Mouse (Mus musculus) granulocyte monocyte progenitor cell, adult 5-6 weeks (primary cell): ENCODE measurements around the gene Csrp3. TPM values are rescaled to one million over a fixed set of nuclear protein-coding genes. Genes with fewer than 3 reads are reported as not detected.

Source experiments
- ATAC-seq: replicated peaks from 2 replicates; pipeline ENCODE4 v1.8.0; 2016; ENCODE audit warnings: mild to moderate bottlenecking, moderate TSS enrichment, inconsistent platforms; ENCODE audit not compliant: poor library complexity, severe bottlenecking
- total RNA-seq, 2 experiments: library from RNA; stranded (forward) in 1 of 2; stranded (reverse) in 1 of 2; fragments of 200-712, 200-1000 nt in 1 of 2; fragments of >200 nt in 1 of 2; fragmentation: Nextera tagmentation in 1 of 2; gene quantifications; 2 replicates each; pipeline ENCODE4 v1.2.3; 2014 to 2017

Csrp3 gene
- total RNA-seq (2014; fragmentation: Nextera tagmentation) = 5.2 and 9.5 TPM in 2 replicates
- 6.3 and 7.1 TPM in 2 replicates for total RNA-seq (2017)

DNA sequence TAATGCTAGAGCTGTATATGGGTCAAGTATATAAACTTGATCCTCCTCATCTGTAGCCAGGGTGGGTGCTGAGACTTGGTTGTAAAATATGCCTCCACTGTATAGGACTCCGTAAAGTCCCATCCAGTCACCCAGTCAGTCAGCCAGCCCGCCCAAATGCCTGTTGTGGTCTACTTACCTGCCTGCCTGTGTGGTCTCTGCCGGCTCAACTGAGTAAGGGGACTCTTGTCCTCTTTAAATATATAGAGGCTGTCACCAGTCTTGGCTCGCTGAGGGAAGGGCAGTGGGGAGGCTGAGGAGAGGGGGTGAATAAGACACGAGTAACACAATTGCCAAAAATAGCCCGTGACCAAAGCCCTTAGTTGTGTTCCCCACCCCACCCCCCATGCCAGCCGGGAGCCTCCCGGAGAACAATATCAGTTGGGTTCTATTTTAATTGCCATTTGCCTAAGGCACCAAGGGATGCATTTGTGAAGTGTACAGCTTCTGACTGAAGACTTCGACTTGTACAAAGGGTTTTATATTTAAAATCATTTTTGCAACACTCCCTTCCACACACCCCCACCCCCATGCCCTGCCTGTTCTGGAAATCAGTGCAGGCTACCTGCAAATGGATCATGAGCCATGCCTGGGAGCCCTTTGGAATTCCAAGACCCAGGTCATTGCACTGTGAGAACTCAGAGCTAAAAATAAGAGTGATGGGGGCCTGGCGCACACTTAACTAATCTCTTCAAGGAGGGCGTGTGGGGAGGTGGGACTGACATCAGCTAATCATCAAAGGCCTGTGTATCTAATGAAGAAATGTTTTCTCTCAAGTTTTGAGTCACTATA lies at the start of gene Csrp3:
Csrp3 (minus strand) TSS at position 214 of the 831 bp plus-strand sequence.
- ATAC-seq = no peak

DNA sequence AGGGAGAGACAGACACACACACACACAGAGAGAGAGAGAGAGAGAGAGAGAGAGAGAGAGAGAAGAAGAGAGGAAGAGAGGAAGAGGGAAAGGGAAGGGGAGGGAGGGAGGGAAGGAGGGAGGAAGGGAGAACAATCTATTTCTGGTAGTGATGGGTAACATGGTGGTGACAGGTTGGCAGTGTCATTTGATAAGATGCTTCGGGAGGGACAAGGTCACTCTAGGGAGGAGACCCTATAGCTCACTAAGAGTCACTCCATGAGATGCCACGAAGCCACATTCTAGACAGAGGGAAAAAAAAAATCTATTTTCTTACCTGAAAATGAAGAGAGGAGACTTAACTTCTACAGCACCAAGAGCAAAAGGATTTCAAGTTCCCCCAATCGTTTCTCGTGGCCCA lies 48.2 kb upstream of the Csrp3 start:
- no peak for ATAC-seq

DNA sequence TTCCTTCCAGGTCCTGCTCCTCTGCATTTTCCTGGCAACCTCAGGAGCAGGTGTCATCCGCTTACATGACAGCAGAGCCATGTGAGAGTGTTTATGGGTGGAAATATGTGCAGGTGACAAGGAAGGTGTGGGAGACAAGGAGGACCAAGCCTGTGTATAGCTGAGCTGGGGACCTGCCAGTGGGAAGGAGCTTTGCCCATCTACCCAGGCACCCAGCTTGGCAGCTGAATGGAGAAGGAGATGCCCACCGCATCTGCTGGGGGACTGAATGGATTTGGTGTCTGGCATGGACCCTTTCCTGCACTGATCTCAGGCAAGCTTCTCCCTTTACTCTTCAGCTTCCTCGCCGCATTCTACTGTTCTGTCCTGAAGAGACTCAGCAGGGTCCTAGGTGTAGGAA lies 47.6 kb upstream of the Csrp3 start:
- ATAC-seq = no peak

DNA sequence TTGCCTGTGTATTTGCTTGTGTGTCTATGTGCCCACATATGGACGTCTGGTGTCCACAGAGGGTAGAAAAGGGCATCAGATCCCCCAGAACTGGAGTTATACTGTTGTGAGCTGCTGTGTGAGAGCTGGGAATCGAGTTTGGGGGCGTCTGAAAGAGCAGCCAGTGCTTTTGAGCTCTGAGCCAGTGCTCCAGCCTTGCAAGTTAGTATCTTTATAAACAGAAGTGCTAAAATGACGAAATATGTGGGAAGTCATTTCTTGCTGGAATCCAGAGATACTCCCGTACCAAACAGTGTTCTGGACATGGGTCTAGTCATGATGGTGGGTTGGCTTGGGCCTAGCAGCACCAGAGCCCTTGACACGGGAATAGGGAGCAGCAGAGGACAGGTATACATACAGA lies 46.9 kb upstream of the Csrp3 start:
- ATAC-seq = no peak

DNA sequence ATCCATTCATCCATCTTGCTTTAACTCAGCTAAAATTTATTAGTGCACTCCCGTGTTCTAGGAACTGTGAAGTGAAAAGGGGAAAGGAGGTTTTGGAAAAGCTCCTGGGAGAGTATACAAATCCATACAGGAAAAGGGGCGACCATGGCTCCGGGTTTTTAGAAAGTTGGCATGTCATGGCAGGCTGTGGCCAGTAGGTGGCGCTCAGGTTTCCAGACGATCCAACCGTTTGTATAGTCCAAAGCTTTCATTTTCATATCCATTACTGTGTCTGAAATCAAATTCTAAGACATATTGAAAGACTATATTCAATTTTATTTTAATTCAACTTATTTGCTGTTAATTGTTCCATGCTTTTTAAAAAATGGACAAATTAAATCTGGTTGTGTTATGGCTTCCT lies 46.3 kb upstream of the Csrp3 start:
- peak; percentile 57 for ATAC-seq

DNA sequence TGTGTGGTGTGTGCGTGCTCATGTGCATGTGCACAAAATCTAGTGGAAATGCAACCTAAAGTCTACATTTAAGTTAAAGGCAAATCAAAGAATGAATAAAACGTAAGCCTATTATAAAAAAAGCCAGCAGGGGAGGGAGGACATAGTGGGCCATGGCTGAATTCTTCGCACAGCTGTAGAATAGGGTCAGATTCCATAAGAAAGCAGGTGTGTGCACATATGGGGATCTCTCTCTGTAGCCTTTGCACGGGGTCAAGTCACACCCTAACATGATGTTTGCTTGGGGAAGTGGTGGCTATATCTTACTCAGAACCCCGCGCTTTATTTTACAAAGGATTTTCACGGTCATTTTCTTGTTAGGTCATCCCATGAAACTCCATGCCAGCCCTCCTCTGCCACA lies 45.3 kb upstream of the Csrp3 start:
- no peak for ATAC-seq

DNA sequence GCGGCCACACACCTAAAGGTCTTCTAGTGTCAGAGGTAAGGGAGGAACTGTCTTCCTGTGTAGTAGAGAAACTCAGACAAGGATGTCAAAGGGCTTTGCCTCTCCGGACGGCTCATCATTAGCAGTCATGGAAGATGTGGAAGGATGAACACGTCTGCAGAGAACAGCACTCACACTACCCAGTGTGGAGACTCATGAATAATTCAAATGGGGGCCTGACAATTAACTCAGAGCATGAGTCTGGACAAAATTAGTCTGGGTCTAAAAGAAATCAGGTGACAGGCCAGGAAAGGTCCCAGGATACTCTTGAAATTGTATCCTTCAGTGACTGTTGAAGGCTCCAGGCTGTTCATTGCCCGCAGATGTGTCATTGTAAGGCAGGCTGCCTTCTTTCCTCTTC lies 43.2 kb upstream of the Csrp3 start:
- ATAC-seq = no peak

DNA sequence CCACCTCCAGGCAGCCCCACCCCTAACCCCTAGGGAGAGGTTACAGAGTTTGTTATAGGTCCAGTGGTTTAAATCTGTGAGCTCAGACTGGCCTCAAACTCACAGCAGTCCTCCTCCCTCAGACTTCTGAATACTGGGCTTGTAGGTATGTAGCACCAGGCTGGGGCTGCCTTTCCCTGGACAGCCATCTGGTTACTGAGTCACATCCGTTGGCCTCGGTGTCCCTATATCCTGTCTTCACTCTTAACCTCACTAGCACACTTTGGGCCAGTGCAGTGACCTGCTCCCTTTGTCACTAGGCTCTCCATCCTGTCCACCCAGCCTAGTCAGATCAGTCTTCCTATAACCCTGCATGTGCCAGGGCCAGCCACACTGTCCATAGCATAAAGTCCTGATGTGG lies 40.9 kb upstream of the Csrp3 start:
- ATAC-seq = no peak

DNA sequence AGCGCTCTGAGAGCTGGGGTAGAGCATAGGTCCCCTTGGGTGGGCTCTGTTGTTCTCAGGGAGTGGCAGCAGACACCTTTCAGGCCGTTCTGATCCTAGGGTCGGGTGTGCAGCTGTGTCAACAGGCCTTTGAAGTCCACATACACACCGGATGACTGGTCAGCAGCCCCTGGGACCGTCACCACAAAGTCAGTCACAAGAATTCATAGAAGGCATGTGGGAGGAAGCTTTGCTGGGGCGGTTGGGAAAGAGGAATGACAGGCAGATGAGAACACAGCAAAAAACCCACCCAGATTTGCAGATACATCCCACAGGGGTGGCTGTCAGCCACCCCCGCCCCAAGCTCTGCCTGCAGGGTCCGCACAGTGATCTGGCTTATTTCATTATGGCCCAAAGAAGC lies 40.1 kb upstream of the Csrp3 start:
- peak; percentile 18 for ATAC-seq

DNA sequence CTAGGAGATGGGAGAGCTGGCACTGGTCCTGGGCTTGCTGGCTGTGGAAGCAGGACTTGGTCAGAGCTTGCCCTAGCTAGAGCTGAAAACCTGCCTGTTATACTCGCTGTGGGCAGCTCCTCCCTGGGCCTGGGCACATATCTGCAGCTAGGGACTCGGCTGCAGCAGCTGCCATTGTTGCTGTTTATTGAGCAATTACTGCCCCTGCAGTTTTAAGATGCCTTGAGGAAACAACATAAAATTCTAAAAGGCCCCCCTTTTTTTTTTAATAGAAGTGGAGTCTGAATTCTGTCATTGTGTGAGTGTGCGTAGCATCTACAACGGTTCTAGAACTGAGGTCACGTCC lies 36.4 kb upstream of the Csrp3 start:
- ATAC-seq = no peak

DNA sequence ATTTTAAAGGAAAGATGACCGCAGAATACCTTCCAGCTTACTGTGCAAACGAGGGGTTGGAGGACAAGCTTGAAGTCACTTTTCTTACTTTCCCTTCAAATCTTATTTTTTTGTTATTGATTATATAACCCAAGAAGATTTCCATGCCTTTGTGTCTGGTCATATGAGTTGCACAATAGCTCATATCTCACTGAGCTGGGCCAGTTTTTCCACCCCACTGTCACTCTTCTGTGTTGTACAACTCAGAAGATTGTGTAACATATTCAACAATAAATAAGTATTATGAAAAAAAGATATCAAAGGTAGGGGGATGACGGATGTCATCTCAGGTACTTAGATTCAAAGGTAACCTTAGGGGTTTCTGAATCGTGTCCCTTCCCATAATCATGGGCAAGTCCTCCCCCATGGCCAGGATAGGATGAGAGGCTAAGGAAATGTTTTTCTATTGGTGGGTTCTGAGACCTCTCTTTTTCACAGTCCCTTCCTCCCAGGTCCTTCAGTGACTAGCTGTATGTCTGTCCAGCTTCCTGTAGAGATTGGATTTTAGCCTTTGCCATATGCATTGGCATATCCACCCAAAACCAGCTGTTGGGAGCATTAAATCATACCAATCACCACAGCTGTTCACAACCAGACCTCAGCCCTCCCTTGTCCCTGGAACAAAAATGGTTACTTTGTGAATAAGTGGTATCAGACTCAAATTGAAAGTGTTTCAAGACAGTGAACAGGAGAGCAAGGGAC lies 35.9 kb upstream of the Csrp3 start:
- ATAC-seq = peak; percentile 14; the same call in 1 of the 2 replicates

DNA sequence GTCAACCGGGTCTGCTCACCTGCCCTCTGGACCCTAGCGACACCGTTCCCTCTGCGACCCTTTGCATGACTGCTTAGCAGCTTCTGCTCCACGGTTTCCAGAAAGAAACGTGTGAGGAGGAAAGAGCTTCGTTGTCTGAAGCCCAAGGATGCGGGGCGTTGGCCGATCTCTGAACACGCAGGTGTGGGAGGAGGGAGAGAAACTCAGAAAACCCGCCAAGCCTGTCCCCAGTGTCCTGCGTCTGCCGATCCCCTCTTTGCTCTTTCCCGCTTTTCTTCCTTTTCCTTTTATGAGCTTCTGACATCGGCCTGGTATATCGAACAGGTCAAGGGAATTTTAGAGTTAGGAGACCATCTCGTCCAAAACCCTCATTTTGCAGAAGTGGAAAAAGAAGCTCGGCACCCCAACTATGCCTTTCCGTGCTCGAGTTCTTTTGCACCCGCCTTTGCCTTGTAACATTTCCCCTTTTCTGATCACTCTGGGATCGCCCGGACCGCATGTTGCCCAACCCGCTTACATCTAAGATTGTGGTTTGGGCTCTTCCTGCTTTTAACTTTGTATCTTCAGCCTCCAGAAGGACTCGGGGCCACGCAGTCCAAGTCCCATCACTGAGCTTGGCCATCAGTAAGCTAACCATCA lies 34.3 kb upstream of the Csrp3 start:
- peak; percentile 59 for ATAC-seq

DNA sequence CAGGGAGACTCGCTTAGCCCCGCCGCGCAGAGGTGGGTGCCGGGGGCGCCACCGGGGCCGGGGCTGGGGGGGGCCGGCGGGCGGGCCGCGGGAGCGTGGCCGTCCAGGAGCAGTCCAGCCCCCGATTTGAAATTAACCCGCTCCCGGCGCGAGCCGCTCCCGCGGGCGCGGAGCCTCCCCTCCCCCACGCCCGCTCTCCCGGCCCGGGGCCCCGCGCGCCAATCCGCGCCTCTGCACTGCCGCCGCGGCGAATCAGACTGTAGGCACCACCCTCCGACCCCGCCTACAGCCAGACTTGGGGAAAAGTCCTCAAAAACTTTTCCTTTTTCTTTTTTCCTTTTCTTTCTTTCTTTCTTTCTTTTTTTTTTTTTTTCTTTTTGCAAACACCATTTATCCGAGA lies 33.7 kb upstream of the Csrp3 start, which contains the start of gene E2f8:
E2f8 (minus strand) TSS at position 111 of the 400 bp plus-strand sequence.
- peak; percentile 29 for ATAC-seq

DNA sequence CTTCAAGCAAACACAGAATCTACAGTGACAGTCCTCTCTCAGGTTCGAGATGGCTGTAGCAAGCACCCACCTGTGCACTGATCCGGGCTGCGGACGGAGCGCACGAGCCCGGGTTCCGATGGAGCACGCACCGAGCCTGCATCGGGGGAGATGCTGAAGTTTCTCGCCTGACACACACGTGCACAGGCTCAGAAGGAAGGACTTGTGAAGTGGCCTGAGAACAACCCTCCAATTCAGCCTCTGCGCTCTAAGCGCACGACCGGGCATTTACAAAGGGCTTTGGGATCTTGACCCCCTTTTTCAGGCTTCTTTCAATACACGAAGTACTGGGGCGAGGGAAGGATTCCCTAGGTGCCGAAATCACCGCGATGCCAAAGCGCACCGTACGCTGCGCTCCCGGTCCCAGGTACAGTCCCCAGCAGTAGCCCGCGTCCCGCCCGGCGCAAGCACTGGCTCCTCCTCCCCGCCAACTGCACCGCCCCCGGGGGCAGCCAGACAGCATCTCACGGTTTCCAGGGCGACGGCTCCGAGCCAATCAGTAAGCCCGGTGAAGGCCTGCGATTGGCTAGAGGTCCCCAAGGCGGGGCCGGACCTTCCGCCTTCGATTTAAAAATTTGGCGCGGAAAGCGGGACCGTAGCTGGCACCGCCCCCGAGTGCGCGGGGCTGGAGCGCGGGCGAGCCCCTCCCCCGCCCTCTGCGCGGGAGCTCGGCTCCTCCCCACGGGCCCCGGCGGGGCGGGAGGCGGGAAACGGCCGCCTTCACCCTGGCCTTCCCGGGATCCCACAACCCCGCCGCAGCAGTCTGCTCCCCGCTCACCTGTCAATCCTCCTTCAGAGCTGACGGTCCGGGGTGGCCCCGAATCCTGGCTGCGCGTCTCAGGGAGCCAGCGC lies 33.0 kb upstream of the Csrp3 start:
- ATAC-seq = peak; percentile 75

DNA sequence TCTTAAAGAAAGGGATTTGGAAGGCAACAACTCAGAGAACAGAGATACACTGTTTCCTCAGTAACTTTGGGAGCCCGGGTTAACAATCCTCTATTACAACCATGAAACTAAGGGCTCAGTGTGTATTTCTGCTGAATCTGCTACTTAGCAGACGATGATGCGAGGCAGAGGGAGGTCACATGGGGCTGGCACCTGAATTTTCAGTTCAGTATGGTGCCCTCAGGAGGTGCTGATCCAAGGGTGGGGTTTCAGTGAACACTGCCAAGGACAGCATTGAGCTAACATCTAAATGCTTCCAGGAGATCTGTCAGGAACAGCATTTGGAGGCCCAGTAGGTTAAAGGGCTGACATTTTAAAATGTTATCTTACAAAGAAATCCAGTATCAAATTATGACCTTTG lies 31.7 kb upstream of the Csrp3 start:
- no peak for ATAC-seq

DNA sequence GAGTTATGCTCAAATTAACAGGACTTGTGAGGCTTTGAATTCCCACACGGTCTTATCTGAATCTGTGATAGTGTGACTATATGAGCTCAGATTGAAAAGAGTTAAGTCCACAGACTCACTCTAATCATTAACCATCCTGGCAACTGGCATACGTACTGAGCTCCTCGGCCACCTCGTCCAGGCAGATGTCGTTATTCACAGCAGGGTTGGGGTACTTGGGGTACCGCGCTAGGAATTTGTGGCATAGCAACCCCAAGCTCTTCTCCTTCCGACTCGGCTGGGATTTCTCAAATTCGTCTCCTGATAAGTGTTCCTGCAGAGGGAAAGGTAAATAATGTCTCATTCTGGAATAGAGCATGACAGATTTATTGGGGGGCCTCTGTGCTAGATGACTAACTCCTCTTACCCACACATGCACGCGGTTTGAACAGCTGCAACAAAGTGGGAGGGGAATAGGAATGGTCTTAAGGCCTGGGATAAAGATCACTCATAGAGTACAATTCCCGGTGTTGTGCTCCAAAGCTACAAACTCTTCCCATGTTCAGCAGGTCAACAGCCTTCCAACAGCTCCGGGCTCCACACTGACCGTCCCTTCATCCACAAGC lies 30.1 kb upstream of the Csrp3 start:
- no peak for ATAC-seq

DNA sequence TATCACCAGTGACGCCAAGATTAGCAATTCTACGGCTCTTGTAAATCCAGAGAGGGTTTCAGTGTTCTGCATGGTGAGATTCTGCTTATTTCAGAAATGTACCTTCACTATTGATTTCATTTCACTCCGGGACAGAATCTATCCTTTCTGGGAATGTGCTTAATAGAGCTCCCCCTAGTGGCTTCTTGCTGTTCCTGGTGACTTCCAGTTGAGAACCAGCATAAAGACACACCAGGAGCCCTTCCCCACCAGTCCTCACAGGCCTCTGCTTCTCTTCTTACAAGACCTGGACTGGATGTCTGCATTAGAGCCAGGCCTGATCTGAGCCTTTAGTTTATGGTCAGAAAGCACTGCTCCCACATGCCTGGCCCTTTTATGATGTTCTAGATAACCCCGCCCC lies 28.7 kb upstream of the Csrp3 start:
- ATAC-seq = peak; percentile 25

DNA sequence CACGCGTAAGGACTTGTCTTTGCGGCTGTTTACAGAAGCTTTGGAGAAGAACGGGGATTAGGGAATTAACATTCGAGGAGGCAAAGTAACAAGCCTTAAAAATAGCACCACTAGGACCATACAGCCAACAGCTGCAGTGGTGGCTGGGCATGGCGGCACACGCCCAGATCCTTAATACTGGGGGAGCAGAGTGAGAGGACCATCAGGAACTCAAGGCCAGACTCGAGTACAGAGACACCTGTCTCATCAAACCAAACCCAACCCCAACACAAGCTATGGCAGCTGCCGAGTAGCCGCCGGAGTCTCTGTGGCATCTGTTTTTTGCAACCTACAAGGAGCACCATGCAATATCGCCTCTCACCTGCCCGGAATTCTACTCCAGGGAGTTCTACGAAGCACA lies 27.3 kb upstream of the Csrp3 start:
- no peak for ATAC-seq

DNA sequence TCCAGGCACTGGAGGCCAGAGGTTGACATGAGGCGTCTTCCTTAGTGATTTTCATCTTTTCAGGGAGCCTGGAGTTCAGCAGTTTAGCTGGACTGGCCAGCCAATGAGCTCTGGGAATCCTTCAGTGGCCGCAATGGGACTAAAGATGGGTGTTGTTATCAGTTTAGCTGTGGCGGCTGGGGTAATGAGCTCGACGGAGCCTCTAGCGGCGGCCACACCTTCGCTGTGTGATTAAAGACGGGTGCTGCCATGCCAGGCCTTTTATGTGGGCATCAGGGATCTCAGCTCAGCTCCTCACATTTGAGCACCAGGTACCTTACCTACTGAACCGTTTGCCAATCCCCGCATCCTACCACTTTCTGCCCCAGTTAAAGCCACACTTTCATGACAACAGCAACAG lies 23.5 kb upstream of the Csrp3 start:
- no peak for ATAC-seq
